Mouse (Mus musculus) ES-E14 (cell line): ENCODE measurements around the gene Prrt3. TPM values are rescaled to one million over a fixed set of nuclear protein-coding genes. Genes with fewer than 3 reads are reported as not detected.
A peak's percentile ranks its signal among the peaks of the same experiment; 100 is the strongest.

Experiments used
- DNase-seq: peaks from one replicate; pipeline ENCODE4 v3.0.0-alpha.2; 2013; ENCODE audit warnings: low read depth, low spot score
- H3K27ac ChIP-seq: 2 replicates; pipeline ENCODE4 v1.5.1; 2012; ENCODE audit warnings: low read depth, mild to moderate bottlenecking, low read length, moderate library complexity, mixed read lengths; ENCODE audit not compliant: poor library complexity, insufficient read depth, severe bottlenecking
- H3K36me3 ChIP-seq: 2 replicates; pipeline ENCODE4 v1.6.1; 2012; ENCODE audit warnings: mild to moderate bottlenecking, low read length, moderate library complexity, mixed read lengths; ENCODE audit not compliant: control insufficient read depth, poor library complexity, insufficient read depth, severe bottlenecking
- H3K4me1 ChIP-seq, 2 experiments: fragments of 150-350 bp in 1 of 2; sonication (generic) in 1 of 2; 2 replicates each; pipeline ENCODE4 v1.6.1; 2012; ENCODE audit warnings: low read length in 2 of 2, mild to moderate bottlenecking in 1 of 2, mixed read lengths in 1 of 2; ENCODE audit not compliant: control insufficient read depth in 2 of 2, insufficient read depth in 2 of 2, poor library complexity in 1 of 2
- H3K4me3 ChIP-seq, 2 experiments: fragments of 150-350 bp in 1 of 2; sonication (generic) in 1 of 2; 2 replicates each; pipeline ENCODE4 v1.5.1; 2012; ENCODE audit warnings: low read length in 2 of 2, low read depth in 1 of 2, mild to moderate bottlenecking in 1 of 2, mixed read lengths in 1 of 2; ENCODE audit not compliant: insufficient read depth in 1 of 2, poor library complexity in 1 of 2, severe bottlenecking in 1 of 2
- H3K9ac ChIP-seq: 2 replicates; pipeline ENCODE4 v1.6.1; 2012; ENCODE audit warnings: low read depth, mild to moderate bottlenecking, low read length, mixed read lengths; ENCODE audit not compliant: poor library complexity, insufficient read depth, severe bottlenecking
- H3K9me3 ChIP-seq: fragments of 150-350 bp; sonication (generic); 2 replicates; pipeline ENCODE4 v1.6.1; 2012; ENCODE audit warnings: low read depth, mild to moderate bottlenecking, low read length; ENCODE audit not compliant: control insufficient read depth, insufficient read depth
- CHD2 ChIP-seq: IDR thresholded peaks from 2 replicates; pipeline ENCODE4 v1.6.1; 2014; ENCODE audit warnings: mild to moderate bottlenecking, low read depth, low read length, inconsistent platforms
- HCFC1 ChIP-seq: IDR thresholded peaks from 2 replicates; pipeline ENCODE4 v1.6.1; 2012; ENCODE audit warnings: low read length, inconsistent platforms, borderline replicate concordance; ENCODE audit not compliant: insufficient read depth
- MAFK ChIP-seq: IDR thresholded peaks from 2 replicates; pipeline ENCODE4 v1.6.1; 2014; ENCODE audit warnings: mild to moderate bottlenecking, low read depth, low read length, inconsistent platforms; ENCODE audit not compliant: insufficient read depth
- ZC3H11A ChIP-seq: IDR thresholded peaks from 2 replicates; pipeline ENCODE4 v1.6.1; 2012; ENCODE audit warnings: low read depth, mild to moderate bottlenecking, inconsistent platforms, low read length, borderline replicate concordance
- ZNF384 ChIP-seq: IDR thresholded peaks from 2 replicates; pipeline ENCODE4 v1.6.1; 2012; ENCODE audit warnings: low read depth, low read length, inconsistent platforms
- in situ Hi-C, 2 experiments: fragments of 600-800 bp; cut with MboI; formaldehyde crosslinking; loops; one replicate each; pipeline ENCODE4 v1.15.1; 2025; ENCODE audit warnings: low sequenced_read_pairs in 2 of 2, inconsistent platforms in 1 of 2; ENCODE audit not compliant: unreplicated experiment in 2 of 2
- total RNA-seq: library from RNA; depleted of rRNA; stranded (reverse); fragments of 300-350 nt; gene quantifications from 2 replicates; pipeline ENCODE4 v1.2.3, GENCODE M21; 2012; rRNA removed

Gene Prrt3
- total RNA-seq, result 15.1 and 16.3 TPM in 2 replicates

DNA sequence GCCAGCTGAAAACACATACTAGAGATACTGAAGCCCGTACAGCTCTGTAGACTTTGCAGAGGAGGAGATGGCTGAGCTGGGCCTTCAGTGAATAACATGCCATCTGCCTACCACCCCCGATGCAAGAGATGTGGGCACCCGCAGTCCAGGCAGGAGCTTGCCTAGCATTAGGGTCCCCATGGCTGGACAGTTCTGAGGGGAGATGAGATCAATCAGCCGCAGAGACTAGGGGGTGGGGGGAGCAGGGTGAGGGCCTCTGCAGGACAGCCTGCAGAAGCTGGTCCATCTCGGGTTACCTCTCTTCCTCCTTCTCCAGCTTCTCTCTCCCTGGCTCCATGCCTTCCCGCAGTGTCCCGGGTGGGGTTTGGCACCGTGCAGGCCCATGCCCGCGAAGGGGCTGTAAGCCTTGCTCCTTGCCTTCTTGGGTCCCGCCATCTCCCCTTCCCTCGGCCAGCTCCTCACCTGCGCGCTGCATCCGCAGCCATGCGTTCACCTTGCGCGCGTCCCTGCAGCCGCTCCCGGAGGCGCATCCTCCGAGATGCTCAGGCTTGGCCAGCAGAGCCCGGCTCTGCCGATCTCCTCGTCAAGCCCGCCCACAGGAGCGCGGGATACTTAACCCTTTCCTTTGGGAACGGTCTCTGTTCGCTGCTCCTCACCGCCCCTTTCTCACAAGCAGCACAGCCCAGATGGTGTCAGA, at the start of gene Prrt3:
Gene Prrt3, minus strand, starts transcription at position 544 of the 697 bp plus-strand sequence.
- in situ Hi-C loops, result no loop called here
- Histone ChIP-seq H3K36me3 (no peaks in the 10 kb centered on the region), H3K9me3 (no peaks in the 10 kb centered on the region), H3K27ac (no peak within 1 kb of the TSS; the same call in 1 of the 2 replicates), H3K4me3 (peak within 1 kb of the TSS; percentile 69), H3K4me1 (peaks cover 2 to 4% of the 10 kb centered on the region in 2 experiments), H3K9ac (peak within 1 kb of the TSS; percentile 67)
- no peak for DNase-seq
- TF ChIP-seq MAFK, result no peak
- no peak for TF ChIP-seq ZC3H11A
- TF ChIP-seq CHD2, result no peak
- TF ChIP-seq ZNF384, result no peak
- TF ChIP-seq HCFC1, result no peak

DNA sequence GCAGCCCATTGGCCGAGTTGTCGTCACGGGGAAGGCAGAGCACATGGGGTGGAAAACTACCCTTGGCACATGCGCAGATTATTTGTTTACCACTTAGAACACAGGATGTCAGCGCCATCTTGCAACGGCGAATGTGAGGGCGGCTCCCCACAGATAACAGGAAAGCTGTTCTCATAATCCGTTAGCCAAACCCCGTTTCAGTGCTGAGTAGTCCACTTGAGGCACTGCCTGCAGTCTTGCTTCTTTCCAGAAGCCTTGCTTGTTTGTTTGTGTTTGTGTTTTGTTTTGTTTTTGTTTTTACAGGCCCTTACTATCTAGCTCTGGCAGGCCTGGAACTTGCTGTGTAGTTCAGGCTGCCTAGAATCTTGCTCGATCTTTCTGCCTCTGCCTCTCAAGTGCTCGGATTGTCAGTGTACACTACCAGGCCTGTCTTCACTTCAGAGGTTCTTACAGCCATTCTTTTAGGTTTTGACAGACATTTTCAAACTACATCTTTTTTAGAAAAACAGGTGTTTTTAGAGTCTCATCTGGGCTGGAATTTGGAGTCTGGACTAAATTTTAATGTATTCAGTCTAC, 42.3 kb upstream of the Prrt3 start:
- H3K4me3 ChIP-seq, result no peak overlapping the region
- H3K36me3 ChIP-seq, result peaks cover 14% of the 10 kb centered on the region
- H3K9me3 ChIP-seq, result no peaks in the 10 kb centered on the region
- in situ Hi-C loops, result no loop called here
- H3K9ac ChIP-seq, result no peak overlapping the region
- no peak for DNase-seq
- H3K4me1 ChIP-seq, result no peaks in the 10 kb centered on the region
- TF ChIP-seq ZNF384 (no peak), MAFK (no peak), ZC3H11A (no peak), HCFC1 (no peak), CHD2 (no peak)
- H3K27ac ChIP-seq, result no peak overlapping the region

DNA sequence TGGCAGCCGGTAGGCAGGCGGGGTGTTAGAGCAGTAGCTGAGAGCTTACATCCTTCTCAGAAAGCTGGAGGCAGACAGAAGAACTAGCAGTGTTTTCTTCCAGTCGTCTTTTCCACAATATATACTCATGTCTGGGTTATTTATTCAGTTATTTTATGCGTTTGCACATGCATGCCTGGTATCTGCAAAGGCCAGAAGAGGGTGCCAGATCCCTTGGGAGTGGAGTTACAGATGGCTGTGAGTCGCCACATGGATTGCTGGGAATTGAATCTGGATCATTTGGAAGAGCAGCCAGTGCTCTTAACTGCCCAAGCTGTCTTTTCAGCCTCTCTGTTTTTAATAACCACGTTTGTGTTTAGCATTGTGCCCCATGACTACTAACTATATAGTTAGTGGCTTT, 39.9 kb upstream of the Prrt3 start:
- in situ Hi-C loops, result no loop called here
- no peak overlapping the region for H3K4me3 ChIP-seq
- DNase-seq, result no peak
- H3K9ac ChIP-seq, result no peak overlapping the region
- H3K27ac ChIP-seq, result no peak overlapping the region
- H3K9me3 ChIP-seq, result no peaks in the 10 kb centered on the region
- no peaks in the 10 kb centered on the region for H3K4me1 ChIP-seq
- H3K36me3 ChIP-seq, result peaks cover 17% of the 10 kb centered on the region
- TF ChIP-seq HCFC1 (no peak), MAFK (no peak), CHD2 (no peak), ZC3H11A (no peak), ZNF384 (no peak)

DNA sequence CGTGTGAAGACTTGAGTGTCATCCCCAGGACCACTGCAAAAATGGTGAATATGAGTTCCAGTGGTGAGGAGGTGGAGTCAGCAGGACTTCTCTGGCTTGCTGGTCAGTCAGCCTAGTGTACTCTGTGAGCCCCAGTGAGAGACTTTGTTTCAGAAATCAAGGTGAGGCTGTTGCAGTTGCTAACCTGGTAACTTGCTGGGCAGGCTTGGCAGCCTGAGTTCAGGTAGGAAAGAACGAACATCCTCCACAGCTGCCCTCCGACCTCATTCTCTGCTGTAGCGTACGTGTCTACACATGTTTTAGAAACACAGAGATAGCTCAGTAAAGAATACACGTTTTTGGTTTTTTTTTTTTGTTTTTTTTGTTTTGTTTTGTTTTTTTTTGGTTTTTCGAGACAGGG, 33.2 kb upstream of the Prrt3 start:
- no peaks in the 10 kb centered on the region for H3K4me1 ChIP-seq
- no peak overlapping the region for H3K27ac ChIP-seq
- DNase-seq, result no peak
- TF ChIP-seq HCFC1 (no peak), CHD2 (no peak), ZC3H11A (no peak), MAFK (no peak), ZNF384 (no peak)
- in situ Hi-C loops, result no loop called here
- no peaks in the 10 kb centered on the region for H3K9me3 ChIP-seq
- peaks cover 9% of the 10 kb centered on the region for H3K36me3 ChIP-seq
- H3K4me3 ChIP-seq, result no peak overlapping the region
- no peak overlapping the region for H3K9ac ChIP-seq

DNA sequence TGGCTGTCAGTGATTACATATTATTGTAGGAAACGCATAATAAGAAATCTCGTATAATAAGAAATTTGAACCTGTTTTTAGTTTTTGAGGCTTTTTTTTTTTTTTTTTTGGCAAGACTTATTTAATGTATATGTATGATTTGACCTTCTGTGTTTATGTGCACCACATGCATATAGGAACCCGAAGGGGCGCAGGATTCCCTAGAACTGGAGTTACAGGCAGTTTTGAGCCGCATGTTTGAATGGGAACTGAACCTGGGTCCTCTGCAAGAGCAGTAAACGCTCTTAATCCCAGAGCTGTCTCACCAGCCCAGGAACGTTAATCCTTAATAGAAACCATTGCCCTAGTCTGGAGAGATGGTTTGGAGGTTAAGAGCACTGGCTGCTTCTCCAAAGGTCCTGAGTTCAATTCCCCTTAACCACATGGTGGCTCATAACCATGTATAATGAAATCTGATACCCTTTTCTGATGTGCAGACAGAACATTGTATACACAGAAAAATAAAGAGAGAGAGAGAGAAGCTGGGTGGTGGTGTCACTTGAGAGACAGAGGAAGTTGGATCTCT, 30.2 kb upstream of the Prrt3 start:
- in situ Hi-C loops, result no loop called here
- peak overlapping the region; percentile 83 for H3K9ac ChIP-seq
- no peak for DNase-seq
- TF ChIP-seq ZNF384 (0 out of 2 replicates have a peak, but pooled peaks have one; percentile 5), MAFK (no peak)
- peak overlapping the region; percentile 73 to 94 for H3K4me3 ChIP-seq
- no peak overlapping the region; the same call in 1 of the 2 replicates for H3K27ac ChIP-seq
- H3K36me3 ChIP-seq, result peaks cover 4% of the 10 kb centered on the region
- H3K4me1 ChIP-seq, result no peaks in the 10 kb centered on the region
- no peaks in the 10 kb centered on the region for H3K9me3 ChIP-seq
